Mouse (Mus musculus): ENCODE results near the gene 3110040M04Rik. TPM values are rescaled to one million over a fixed set of nuclear protein-coding genes. Genes with fewer than 3 reads are reported as not detected.
"Not testable (repeated sequence)": the region's sequence is repeated elsewhere in the genome, so short reads cannot be mapped to it uniquely, and the experiment has no call there.

The 3110040M04Rik gene
- polyA plus RNA-seq, 1 experiment from 2014 or later, result not detected

DNA sequence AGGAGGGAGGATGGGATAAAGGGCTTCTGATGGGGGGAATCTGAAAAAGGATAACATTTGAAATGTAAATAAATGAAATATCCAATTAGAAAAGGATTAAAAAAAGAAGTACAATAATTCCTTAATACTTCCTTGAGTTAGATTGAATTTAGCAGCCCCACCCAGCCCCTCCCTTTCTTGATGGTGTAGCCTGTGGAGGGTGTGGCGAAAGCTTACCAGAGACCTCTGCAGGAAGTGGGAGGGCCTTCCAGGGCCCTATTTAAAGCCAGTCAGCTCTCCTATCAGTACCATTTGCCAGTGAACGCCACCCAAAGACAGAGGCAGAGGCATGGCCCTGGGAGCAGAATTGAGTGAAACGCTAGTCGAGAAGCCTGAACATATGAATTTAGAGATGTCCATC is 5.8 kb upstream of the 3110040M04Rik start, which contains the start of gene Gm47995:
Gene Gm47995 (plus strand): TSS at position 329 of the 400 bp plus-strand sequence.
- WGBS, result 88% methylated on average over 4 of the region's 4 CpGs

DNA sequence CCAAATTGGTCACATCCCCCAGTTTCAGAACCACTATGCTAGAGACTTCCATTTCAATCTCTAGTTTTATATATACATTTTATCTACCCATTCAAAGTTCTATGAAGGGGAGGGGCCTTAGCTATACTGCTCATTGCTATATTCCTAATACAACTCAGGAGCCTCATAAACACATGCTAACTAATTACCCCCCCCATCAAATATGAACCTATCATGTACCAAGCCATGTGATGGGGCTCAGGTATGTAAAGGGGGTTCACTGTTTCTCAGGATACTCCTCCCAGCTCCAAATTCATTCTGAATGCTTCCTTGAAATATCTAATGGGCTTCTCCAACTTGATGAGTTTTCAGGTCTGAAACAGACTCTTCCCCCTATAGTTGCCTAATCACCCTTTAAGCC is 3.3 kb upstream of the 3110040M04Rik start:
- not testable (repeated sequence) for H3K9me3 ChIP-seq; H3K9ac ChIP-seq; H3K27ac ChIP-seq; H3K27me3 ChIP-seq; H3K4me1 ChIP-seq; ATAC-seq (ENCODE audit: insufficient number of reproducible peaks, low FRiP score, low TSS enrichment, low read depth); H3K4me2 ChIP-seq; H3K36me3 ChIP-seq; H3K4me3 ChIP-seq

More for the DNA sequence above, 5.8 kb upstream of the 3110040M04Rik start, which contains the start of gene Gm47995:
- not testable (repeated sequence) for H3K4me3 ChIP-seq; H3K4me1 ChIP-seq; ATAC-seq (ENCODE audit: insufficient number of reproducible peaks, low FRiP score, low TSS enrichment, low read depth); H3K27me3 ChIP-seq; H3K4me2 ChIP-seq; H3K9me3 ChIP-seq; H3K36me3 ChIP-seq; H3K27ac ChIP-seq; H3K9ac ChIP-seq

DNA sequence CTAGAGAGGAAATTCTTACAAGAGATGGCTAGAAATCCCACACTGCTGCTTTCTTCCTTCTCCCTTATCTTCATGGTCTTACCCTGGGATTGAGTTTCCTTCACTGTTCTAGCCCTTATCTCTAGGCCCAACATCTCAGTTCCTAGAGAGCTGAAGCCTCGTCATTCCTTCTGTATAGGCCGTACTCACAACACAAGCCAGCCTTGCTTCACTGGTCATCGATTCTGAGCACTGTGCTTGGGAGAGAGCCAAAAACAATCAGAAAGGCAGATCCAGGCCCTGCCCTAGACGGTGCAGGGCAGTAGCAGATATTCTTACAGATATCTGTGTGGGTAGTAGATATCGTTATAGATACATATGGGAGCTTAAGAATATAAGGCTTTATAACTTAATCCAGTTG is 1.1 kb upstream of the 3110040M04Rik start:
- H3K4me2 ChIP-seq; H3K27me3 ChIP-seq; H3K4me1 ChIP-seq; H3K27ac ChIP-seq; H3K4me3 ChIP-seq; H3K9ac ChIP-seq; ATAC-seq (ENCODE audit: insufficient number of reproducible peaks, low FRiP score, low TSS enrichment, low read depth); H3K36me3 ChIP-seq; H3K9me3 ChIP-seq: not testable (repeated sequence)
- 70% methylated on average over 4 of the region's 5 CpGs for WGBS

DNA sequence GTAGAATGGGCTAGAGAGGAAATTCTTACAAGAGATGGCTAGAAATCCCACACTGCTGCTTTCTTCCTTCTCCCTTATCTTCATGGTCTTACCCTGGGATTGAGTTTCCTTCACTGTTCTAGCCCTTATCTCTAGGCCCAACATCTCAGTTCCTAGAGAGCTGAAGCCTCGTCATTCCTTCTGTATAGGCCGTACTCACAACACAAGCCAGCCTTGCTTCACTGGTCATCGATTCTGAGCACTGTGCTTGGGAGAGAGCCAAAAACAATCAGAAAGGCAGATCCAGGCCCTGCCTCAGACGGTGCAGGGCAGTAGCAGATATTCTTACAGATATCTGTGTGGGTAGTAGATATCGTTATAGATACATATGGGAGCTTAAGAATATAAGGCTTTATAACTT is 4.6 kb downstream of the 3110040M04Rik start:
- H3K36me3 ChIP-seq, H3K4me1 ChIP-seq, H3K4me3 ChIP-seq, H3K9ac ChIP-seq, H3K9me3 ChIP-seq, H3K27me3 ChIP-seq, H3K27ac ChIP-seq, H3K4me2 ChIP-seq: not testable (repeated sequence)
- ATAC-seq (ENCODE audit: insufficient number of reproducible peaks, low FRiP score, low TSS enrichment, low read depth), result 0 out of 2 replicates have a peak, but pooled peaks have one; percentile 67
- WGBS, result 72% methylated on average over 4 of the region's 5 CpGs

DNA sequence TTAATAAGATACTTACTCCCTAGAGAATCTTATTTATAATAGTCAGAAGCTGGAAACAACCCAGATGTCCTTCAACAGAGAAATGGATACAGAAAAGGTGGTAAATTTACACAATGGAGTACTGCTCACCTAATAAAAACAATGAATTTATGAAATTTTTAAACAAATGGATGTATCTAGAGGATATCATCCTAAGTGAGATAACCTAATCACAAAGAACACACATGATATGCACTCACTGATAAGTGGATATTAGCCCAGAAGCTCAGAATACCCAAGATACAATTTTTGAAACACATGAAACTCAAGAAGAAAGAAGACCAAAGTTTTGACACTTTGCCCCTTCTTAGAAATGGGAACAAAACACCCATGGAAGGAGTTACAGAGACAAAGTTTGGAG is 5.0 kb downstream of the 3110040M04Rik start:
- not testable (repeated sequence) for H3K9ac ChIP-seq; H3K4me2 ChIP-seq; H3K36me3 ChIP-seq; H3K9me3 ChIP-seq; ATAC-seq (ENCODE audit: insufficient number of reproducible peaks, low FRiP score, low TSS enrichment, low read depth); H3K27ac ChIP-seq; H3K4me1 ChIP-seq; H3K4me3 ChIP-seq; H3K27me3 ChIP-seq

DNA sequence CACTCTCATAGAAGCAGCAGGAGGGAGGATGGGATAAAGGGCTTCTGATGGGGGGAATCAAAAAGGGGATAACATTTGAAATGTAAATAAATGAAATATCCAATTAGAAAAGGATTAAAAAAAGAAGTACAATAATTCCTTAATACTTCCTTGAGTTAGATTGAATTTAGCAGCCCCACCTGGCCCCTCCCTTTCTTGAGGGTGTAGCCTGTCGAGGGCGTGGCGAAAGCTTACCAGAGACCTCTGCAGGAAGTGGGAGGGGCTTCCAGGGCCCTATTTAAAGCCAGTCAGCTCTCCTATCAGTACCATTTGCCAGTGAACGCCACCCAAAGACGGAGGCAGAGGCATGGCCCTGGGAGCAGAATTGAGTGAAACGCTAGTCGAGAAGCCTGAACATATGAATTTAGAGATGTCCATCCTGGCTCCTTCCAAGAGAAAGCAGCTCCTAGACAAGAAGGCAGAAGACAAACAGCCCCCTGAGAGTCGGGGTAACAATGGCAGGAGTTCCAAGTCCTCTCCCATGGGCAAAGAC is 6.0 kb downstream of the 3110040M04Rik start, which contains the start of gene Gm47996:
Gene Gm47996 (plus strand): TSS at position 308 of the 532 bp plus-strand sequence.
- not testable (repeated sequence) for ATAC-seq (ENCODE audit: insufficient number of reproducible peaks, low FRiP score, low TSS enrichment, low read depth); H3K36me3 ChIP-seq; H3K27ac ChIP-seq; H3K9ac ChIP-seq; H3K27me3 ChIP-seq; H3K9me3 ChIP-seq; H3K4me1 ChIP-seq; H3K4me2 ChIP-seq; H3K4me3 ChIP-seq
- WGBS, result 91% methylated on average over 6 of the region's 8 CpGs

- WGBS, result 90% methylated on average over 5 of the region's 5 CpGs
- not testable (repeated sequence) for H3K9ac ChIP-seq; H3K4me3 ChIP-seq; H3K27me3 ChIP-seq; H3K9me3 ChIP-seq; H3K36me3 ChIP-seq; H3K4me2 ChIP-seq; H3K27ac ChIP-seq; H3K4me1 ChIP-seq; ATAC-seq (ENCODE audit: insufficient number of reproducible peaks, low FRiP score, low TSS enrichment, low read depth)
Observed at GRCm38 (mm10) chr1:151211666-151212065, 7.7 kb downstream of the 3110040M04Rik start.

DNA sequence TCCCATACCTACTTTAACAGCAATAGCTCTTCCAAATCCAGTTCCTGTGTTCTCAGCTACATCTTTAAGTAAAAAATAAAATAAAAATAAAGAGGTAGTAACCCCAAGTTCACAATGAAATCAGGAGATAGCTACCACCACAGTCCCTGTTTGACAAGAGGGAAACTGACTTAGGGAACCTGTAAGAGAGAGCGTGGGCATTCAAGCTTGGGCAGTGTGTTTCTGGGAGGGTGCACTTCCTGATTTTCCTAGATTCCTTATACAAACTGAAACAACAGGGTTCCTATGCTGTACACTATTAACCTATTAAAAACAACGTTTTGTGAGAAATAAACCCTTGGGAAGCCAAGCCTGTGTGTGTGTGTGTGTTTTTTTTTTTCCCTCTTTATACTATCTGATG is 10.9 kb downstream of the 3110040M04Rik start:
- H3K4me3 ChIP-seq, result no peak overlapping the region
- H3K9ac ChIP-seq, result no peak overlapping the region
- ATAC-seq (ENCODE audit: insufficient number of reproducible peaks, low FRiP score, low TSS enrichment, low read depth), result no peak
- H3K9me3 ChIP-seq, result no peaks in the 10 kb centered on the region
- peaks cover 5% of the 10 kb centered on the region; the same call in 1 of the 2 replicates for H3K4me1 ChIP-seq
- H3K27me3 ChIP-seq, result no peaks in the 10 kb centered on the region
- no peak overlapping the region for H3K27ac ChIP-seq
- H3K4me2 ChIP-seq, result no peak overlapping the region
- WGBS, result 51% methylated on average over 2 of the region's 2 CpGs
- H3K36me3 ChIP-seq, result no peaks in the 10 kb centered on the region

GRCm38 (mm10) chr1:151215985-151216384 is 12.1 kb downstream of the 3110040M04Rik start:
- H3K27ac ChIP-seq, result no peak overlapping the region
- H3K36me3 ChIP-seq, result no peaks in the 10 kb centered on the region
- H3K27me3 ChIP-seq, result no peaks in the 10 kb centered on the region
- H3K9ac ChIP-seq, result no peak overlapping the region
- no peaks in the 10 kb centered on the region for H3K9me3 ChIP-seq
- no peak overlapping the region for H3K4me3 ChIP-seq
- H3K4me2 ChIP-seq, result no peak overlapping the region
- ATAC-seq (ENCODE audit: insufficient number of reproducible peaks, low FRiP score, low TSS enrichment, low read depth), result no peak
- peaks cover 5% of the 10 kb centered on the region; the same call in 1 of the 2 replicates for H3K4me1 ChIP-seq
- WGBS, result 48% methylated on average over 1 of the region's 1 CpGs

DNA sequence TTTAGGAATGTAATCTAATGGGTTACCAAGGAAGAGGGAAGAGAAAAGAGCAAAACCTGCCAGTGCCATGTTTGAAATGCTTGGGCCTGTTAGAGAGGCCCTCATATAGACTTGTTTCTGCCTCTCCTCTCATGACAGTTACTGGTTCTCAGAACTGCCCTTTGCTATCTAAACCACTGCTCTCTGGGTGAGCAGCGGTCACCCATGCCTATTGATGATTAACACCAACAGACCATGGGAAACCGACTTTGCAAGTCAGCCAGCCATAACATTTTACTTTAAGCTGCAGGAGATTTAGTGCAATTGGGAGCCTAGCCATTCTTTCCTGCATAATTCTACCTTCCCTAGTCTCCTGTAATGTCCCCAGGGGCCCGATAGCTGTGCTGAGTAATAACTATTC is 12.5 kb downstream of the 3110040M04Rik start:
- Histone ChIP-seq H3K4me3 (no peak overlapping the region), H3K9me3 (no peaks in the 10 kb centered on the region), H3K27ac (no peak overlapping the region), H3K4me1 (peaks cover 5% of the 10 kb centered on the region; the same call in 1 of the 2 replicates), H3K36me3 (no peaks in the 10 kb centered on the region), H3K27me3 (no peaks in the 10 kb centered on the region), H3K9ac (no peak overlapping the region), H3K4me2 (no peak overlapping the region)
- 66% methylated on average over 3 of the region's 3 CpGs for WGBS
- ATAC-seq (ENCODE audit: insufficient number of reproducible peaks, low FRiP score, low TSS enrichment, low read depth), result no peak

DNA sequence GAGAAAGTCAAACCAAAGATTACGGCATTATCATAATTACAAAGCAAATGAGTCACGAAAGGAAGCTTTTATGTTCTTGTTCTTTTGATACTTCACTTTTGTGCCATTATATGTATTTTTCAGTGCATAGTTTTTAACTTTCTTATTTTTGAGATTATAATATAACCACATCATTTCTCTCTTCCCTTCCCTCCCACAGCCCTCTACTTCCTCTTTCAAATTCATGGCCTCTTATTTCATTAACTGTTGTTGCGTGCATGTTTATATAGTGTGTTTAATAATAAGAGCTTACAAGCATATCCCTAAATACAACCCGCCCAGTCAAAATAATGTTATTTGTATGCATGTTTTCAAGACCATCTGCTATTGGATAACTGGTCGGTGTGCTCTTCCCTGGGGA is 15.1 kb downstream of the 3110040M04Rik start:
- ATAC-seq (ENCODE audit: insufficient number of reproducible peaks, low FRiP score, low TSS enrichment, low read depth), result no peak
- no peak overlapping the region for H3K4me2 ChIP-seq
- no peaks in the 10 kb centered on the region for H3K27me3 ChIP-seq
- no peaks in the 10 kb centered on the region for H3K9me3 ChIP-seq
- WGBS, result 92% methylated on average over 5 of the region's 5 CpGs
- H3K27ac ChIP-seq, result no peak overlapping the region
- no peaks in the 10 kb centered on the region for H3K36me3 ChIP-seq
- H3K4me1 ChIP-seq, result peaks cover 5% of the 10 kb centered on the region; the same call in 1 of the 2 replicates
- no peak overlapping the region for H3K4me3 ChIP-seq
- H3K9ac ChIP-seq, result no peak overlapping the region

- Histone ChIP-seq H3K4me1 (0 out of 2 replicates have a peak, but pooled peaks cover 3% of the 10 kb centered on the region), H3K4me3 (no peak overlapping the region), H3K27ac (no peak overlapping the region), H3K27me3 (no peaks in the 10 kb centered on the region), H3K9ac (no peak overlapping the region), H3K9me3 (no peaks in the 10 kb centered on the region), H3K4me2 (no peak overlapping the region), H3K36me3 (no peaks in the 10 kb centered on the region)
- no peak for ATAC-seq (ENCODE audit: insufficient number of reproducible peaks, low FRiP score, low TSS enrichment, low read depth)
- WGBS, result 77% methylated on average over 7 of the region's 7 CpGs
Observed at GRCm38 (mm10) chr1:151220098-151220497, 16.2 kb downstream of the 3110040M04Rik start.

Measured in limb, embryonic 15.5 days (tissue).